Mouse (Mus musculus) CH12.LX (cell line): ENCODE measurements around the gene Ppil1. TPM values are rescaled to one million over a fixed set of nuclear protein-coding genes. Genes with fewer than 3 reads are reported as not detected.

Source experiments
- DNase-seq: peaks from one replicate; pipeline ENCODE4 v3.0.0-alpha.2; 2013; ENCODE audit errors: extremely low read depth
- H3K27ac ChIP-seq: 2 replicates; pipeline ENCODE4 v1.5.1; 2012; ENCODE audit warnings: low read depth, mild to moderate bottlenecking, control low read depth, moderate library complexity; ENCODE audit not compliant: insufficient read depth
- H3K27me3 ChIP-seq: replicated peaks from 2 replicates; pipeline ENCODE3; 2012; ENCODE audit warnings: inconsistent platforms
- H3K36me3 ChIP-seq, 2 experiments: replicated peaks in 1 of 2; 2 replicates each; pipeline versions ENCODE3 to v1.6.1; 2012; ENCODE audit warnings: inconsistent platforms in 1 of 2, low read length in 1 of 2, mild to moderate bottlenecking in 1 of 2, mixed read lengths in 1 of 2, moderate library complexity in 1 of 2; ENCODE audit not compliant: control insufficient read depth in 1 of 2, insufficient read depth in 1 of 2
- H3K4me1 ChIP-seq, 2 experiments: 2 replicates each; pipeline ENCODE4 v1.6.1; 2012; ENCODE audit warnings: inconsistent platforms in 1 of 2, moderate library complexity in 1 of 2; ENCODE audit not compliant: insufficient read depth in 2 of 2, control insufficient read depth in 1 of 2
- H3K4me2 ChIP-seq: 2 replicates; pipeline ENCODE4 v1.6.1; 2012; ENCODE audit warnings: low read depth, mild to moderate bottlenecking, control low read depth; ENCODE audit not compliant: poor library complexity, insufficient read depth, severe bottlenecking
- H3K4me3 ChIP-seq, 3 experiments: fragments of 150-350 bp in 1 of 3; sonication (generic) in 1 of 3; replicated peaks in 1 of 3; 2 replicates each; pipeline versions ENCODE3 to v1.5.1; 2011 to 2012; ENCODE audit warnings: low read depth in 2 of 3, low read length in 2 of 3, mild to moderate bottlenecking in 2 of 3, moderate library complexity in 2 of 3, control low read depth in 1 of 3, improper control_type of control experiment in 1 of 3, inconsistent platforms in 1 of 3, mixed read lengths in 1 of 3; ENCODE audit not compliant: poor library complexity in 1 of 3
- H3K79me2 ChIP-seq: replicated peaks from 2 replicates; pipeline ENCODE4 v1.6.1; 2012; ENCODE audit warnings: mild to moderate bottlenecking, moderate library complexity; ENCODE audit not compliant: control insufficient read depth, poor library complexity, insufficient read depth, severe bottlenecking; ENCODE audit errors: extremely low read depth
- H3K9ac ChIP-seq: 2 replicates; pipeline ENCODE4 v1.6.1; 2012; ENCODE audit warnings: low read depth, mild to moderate bottlenecking, control low read depth, moderate library complexity; ENCODE audit not compliant: insufficient read depth
- H3K9me3 ChIP-seq: replicated peaks from 2 replicates; pipeline ENCODE3; 2012; ENCODE audit warnings: low read length, inconsistent platforms, mixed read lengths
- CHD1 ChIP-seq: IDR thresholded peaks from 2 replicates; pipeline ENCODE4 v1.6.1; 2012; ENCODE audit warnings: low read depth, low read length, improper control_type of control experiment, inconsistent platforms
- CHD2 ChIP-seq: IDR thresholded peaks from 2 replicates; pipeline ENCODE4 v1.6.1; 2011; ENCODE audit warnings: low read length, improper control_type of control experiment
- CTCF ChIP-seq, 2 experiments: IDR thresholded peaks in 1 of 2; conservative IDR thresholded peaks in 1 of 2; 2 replicates each; pipeline ENCODE4 v1.5.1; 2011 to 2012; ENCODE audit warnings: low read depth in 2 of 2, low read length in 2 of 2, improper control_type of control experiment in 1 of 2, inconsistent platforms in 1 of 2, mild to moderate bottlenecking in 1 of 2, moderate library complexity in 1 of 2
- E2F4 ChIP-seq: IDR thresholded peaks from 2 replicates; pipeline ENCODE4 v1.6.1; 2011; ENCODE audit warnings: low read depth, low read length, improper control_type of control experiment; ENCODE audit not compliant: insufficient replicate concordance
- EP300 ChIP-seq: IDR thresholded peaks from 2 replicates; pipeline ENCODE4 v1.6.1; 2011; ENCODE audit warnings: low read length, improper control_type of control experiment
- ETS1 ChIP-seq: conservative IDR thresholded peaks from 2 replicates; pipeline ENCODE4 v1.6.1; 2012; ENCODE audit warnings: low read depth, mild to moderate bottlenecking, inconsistent platforms, low read length, improper control_type of control experiment, moderate library complexity
- GABPA ChIP-seq: IDR thresholded peaks from 2 replicates; pipeline ENCODE4 v1.6.1; 2012; ENCODE audit warnings: low read depth, low read length, improper control_type of control experiment, inconsistent platforms; ENCODE audit not compliant: insufficient replicate concordance
- HCFC1 ChIP-seq: IDR thresholded peaks from 2 replicates; pipeline ENCODE4 v1.6.1; 2012; ENCODE audit warnings: low read depth, mild to moderate bottlenecking, inconsistent platforms, low read length, improper control_type of control experiment
- IRF4 ChIP-seq: IDR thresholded peaks from 2 replicates; pipeline ENCODE4 v1.6.1; 2014; ENCODE audit warnings: low read depth, mild to moderate bottlenecking, inconsistent platforms, low read length, improper control_type of control experiment
- JUN ChIP-seq: IDR thresholded peaks from 2 replicates; pipeline ENCODE4 v1.6.1; 2011; ENCODE audit warnings: low read depth, mild to moderate bottlenecking, low read length, improper control_type of control experiment, moderate library complexity; ENCODE audit not compliant: insufficient read depth
- NELFE ChIP-seq: IDR thresholded peaks from 2 replicates; pipeline ENCODE4 v1.6.1; 2011; ENCODE audit warnings: low read depth, low read length, improper control_type of control experiment
- NRF1 ChIP-seq: IDR thresholded peaks from 2 replicates; pipeline ENCODE4 v1.6.1; 2014; ENCODE audit warnings: low read depth, mild to moderate bottlenecking, inconsistent platforms, low read length, improper control_type of control experiment, moderate library complexity
- POLR2A ChIP-seq: IDR thresholded peaks from 2 replicates; pipeline ENCODE4 v1.6.1; 2011; ENCODE audit warnings: low read depth, mild to moderate bottlenecking, improper control_type of control experiment, low read length
- POLR2AphosphoS2 ChIP-seq: IDR thresholded peaks from 2 replicates; pipeline ENCODE4 v1.6.1; 2011; ENCODE audit warnings: low read depth, low read length, improper control_type of control experiment
- RCOR1 ChIP-seq: conservative IDR thresholded peaks from 2 replicates; pipeline ENCODE4 v1.6.1; 2012; ENCODE audit warnings: low read depth, mild to moderate bottlenecking, inconsistent platforms, low read length, improper control_type of control experiment
- TBP ChIP-seq: conservative IDR thresholded peaks from 2 replicates; pipeline ENCODE4 v1.6.1; 2011; ENCODE audit warnings: low read depth, low read length, improper control_type of control experiment
- USF1 ChIP-seq: IDR thresholded peaks from 2 replicates; pipeline ENCODE4 v1.6.1; 2014; ENCODE audit warnings: low read depth, mild to moderate bottlenecking, inconsistent platforms, low read length, improper control_type of control experiment
- ZC3H11A ChIP-seq: IDR thresholded peaks from 2 replicates; pipeline ENCODE4 v1.6.1; 2012; ENCODE audit warnings: low read depth, mild to moderate bottlenecking, inconsistent platforms, low read length, improper control_type of control experiment
- ZKSCAN1 ChIP-seq: IDR thresholded peaks from 2 replicates; pipeline ENCODE4 v1.6.1; 2012; ENCODE audit warnings: low read depth, inconsistent platforms, low read length, improper control_type of control experiment, borderline replicate concordance
- dilution Hi-C: fragments of 300-500 bp; cut with MboI; formaldehyde crosslinking; loops from 2 replicates; pipeline ENCODE4 v1.14.3; 2020; ENCODE audit warnings: low sequenced_read_pairs; ENCODE audit not compliant: extremely low pct_unique_long_range_greater_than_20kb, extremely low pct_ligation_motif_present
- in situ Hi-C: fragments of 300-500 bp; cut with MboI; formaldehyde crosslinking; loops from 3 replicates; pipeline ENCODE4 v1.14.3; 2019; ENCODE audit warnings: low sequenced_read_pairs, low pct_ligation_motif_present, low pct_unique_long_range_greater_than_20kb, mixed read lengths
- polyA plus RNA-seq: library from polyadenylated mRNA; unstranded; fragments of >175 nt; gene quantifications from 2 replicates; pipeline ENCODE4 v1.2.1, GENCODE M21; 2012; ENCODE audit warnings: low read depth; ENCODE audit not compliant: insufficient read length
- total RNA-seq, 2 experiments: library from RNA; depleted of rRNA; stranded (reverse); fragments of 300-350 nt in 1 of 2; fragments of >200 nt in 1 of 2; gene quantifications; 2 replicates each; pipeline ENCODE4 v1.2.3; 2012 to 2014

Gene Ppil1
- total and polyA plus RNA-seq, 3 experiments: 97.2 to 143 (median 107) TPM

DNA sequence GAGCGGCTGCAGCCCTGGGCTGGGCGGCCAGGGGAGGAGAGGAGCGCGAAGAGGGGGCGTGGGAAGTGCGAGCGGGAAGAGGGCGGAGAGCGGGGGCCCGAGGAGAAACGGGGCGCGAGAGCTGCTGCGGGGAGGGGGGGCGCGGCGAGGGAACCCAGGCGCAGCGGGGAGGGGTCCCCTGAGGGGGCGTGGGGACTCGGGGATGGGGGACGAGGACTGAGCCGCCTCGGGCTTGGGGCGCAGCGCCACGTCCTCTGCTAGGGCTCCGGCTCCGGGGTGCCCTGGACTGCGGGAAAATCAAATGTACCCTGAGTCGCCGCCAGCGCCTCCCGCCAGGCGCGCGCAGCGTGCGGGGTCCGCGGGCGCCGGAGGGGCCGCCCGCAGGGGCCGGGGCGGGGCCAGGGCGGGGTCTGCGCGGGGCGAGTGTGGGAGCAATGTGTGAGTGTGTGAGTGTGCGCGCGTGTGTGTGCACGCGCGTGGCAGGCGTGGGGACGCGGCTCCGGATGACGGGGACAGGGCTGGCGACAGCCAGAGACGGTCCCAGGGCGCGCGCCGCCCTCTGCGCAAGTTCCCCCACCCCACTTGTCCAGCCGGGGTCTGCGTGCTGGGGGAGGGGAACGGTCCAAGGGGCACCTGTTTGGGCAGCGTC is 26.1 kb downstream of the Ppil1 start, which contains the start of gene Cpne5:
Gene Cpne5, minus strand, starts transcription at position 396 of the 649 bp plus-strand sequence.
- peaks cover 0 to 7% of the 10 kb centered on the region in 2 experiments; a peak in 1 of 4 replicates for H3K4me1 ChIP-seq
- no peak for DNase-seq
- dilution Hi-C loops (no loop called here), in situ Hi-C loops (no loop called here)
- no peaks in the 10 kb centered on the region for H3K36me3 ChIP-seq
- no peak within 1 kb of the TSS for H3K4me2 ChIP-seq
- H3K9ac ChIP-seq: no peak within 1 kb of the TSS
- TF ChIP-seq EP300 (no peak), USF1 (no peak)
- no peaks in the 10 kb centered on the region for H3K79me2 ChIP-seq
- H3K4me3 ChIP-seq: no peak within 1 kb of the TSS
- H3K9me3 ChIP-seq: no peaks in the 10 kb centered on the region
- H3K27ac ChIP-seq: no peak within 1 kb of the TSS
- peaks cover 15% of the 10 kb centered on the region for H3K27me3 ChIP-seq

DNA sequence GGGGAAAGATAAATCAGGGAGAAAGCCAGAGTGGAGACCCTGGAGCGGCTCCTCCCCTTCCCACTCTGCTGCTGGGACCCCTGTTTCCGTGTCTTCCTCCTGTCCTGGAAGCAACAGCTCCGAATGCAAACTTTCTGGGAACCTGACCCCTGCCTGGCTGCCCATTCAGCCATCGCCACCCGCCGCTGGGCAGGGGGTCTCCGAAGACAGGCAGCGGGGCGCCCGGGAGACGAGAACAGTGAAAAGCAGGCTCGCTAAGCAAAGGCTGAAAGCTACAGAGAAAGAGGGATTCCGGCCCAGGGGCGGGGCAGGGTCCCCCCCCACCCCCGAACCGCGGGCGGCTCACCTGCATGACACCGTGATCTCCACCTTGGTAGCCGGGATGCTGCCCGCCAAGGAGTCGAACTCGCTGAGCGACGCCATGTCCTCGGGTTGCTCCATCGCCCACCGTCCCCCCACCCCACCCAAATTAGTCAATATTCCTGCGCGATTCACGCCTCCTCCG is 26.7 kb downstream of the Ppil1 start:
- Histone ChIP-seq H3K9me3 (no peaks in the 10 kb centered on the region), H3K4me1 (peaks cover 0 to 7% of the 10 kb centered on the region in 2 experiments; a peak in 1 of 4 replicates), H3K36me3 (no peaks in the 10 kb centered on the region), H3K4me2 (no peak overlapping the region)
- in situ Hi-C loops: no loop called here
- TF ChIP-seq POLR2AphosphoS2: no peak
- no peak for TF ChIP-seq USF1
- TF ChIP-seq NRF1: no peak
- TF ChIP-seq JUN: no peak
- no peak for TF ChIP-seq HCFC1
- TF ChIP-seq CHD1: no peak
- no peak for TF ChIP-seq TBP
- no peak for TF ChIP-seq ZKSCAN1
- no peak for TF ChIP-seq E2F4
- TF ChIP-seq POLR2A: no peak
- TF ChIP-seq CTCF (conservative IDR thresholded peaks at IDR 0.05 in 1 of 2, IDR thresholded peaks at IDR 0.05 in 1 of 2; ENCODE audit: low read depth in 2 of 2, low read length in 2 of 2): no peak
- no peak for TF ChIP-seq ZC3H11A
- no peak for TF ChIP-seq CHD2
- TF ChIP-seq IRF4: no peak
- no peak for TF ChIP-seq RCOR1
- no peak for TF ChIP-seq ETS1
- no peak for TF ChIP-seq GABPA
- TF ChIP-seq NELFE: no peak
- TF ChIP-seq, all 38 proteins: peak for 0
- Histone ChIP-seq H3K27ac (no peak overlapping the region), H3K9ac (no peak overlapping the region), H3K4me3 (no peak overlapping the region), H3K27me3 (peaks cover 15% of the 10 kb centered on the region), H3K79me2 (no peaks in the 10 kb centered on the region)
- dilution Hi-C loops: no loop called here
- no peak for DNase-seq
